Mouse (Mus musculus) E14TG2a.4 (cell line): ENCODE data around the gene Ehd1.

Source experiments
- CTCF ChIP-seq: conservative IDR thresholded peaks from 2 replicates; pipeline ENCODE4 v1.5.1; 2014; ENCODE audit warnings: low read length
- POU5F1 ChIP-seq: IDR thresholded peaks from 2 replicates; pipeline ENCODE4 v1.6.1; 2014; ENCODE audit warnings: low read length, borderline replicate concordance

DNA sequence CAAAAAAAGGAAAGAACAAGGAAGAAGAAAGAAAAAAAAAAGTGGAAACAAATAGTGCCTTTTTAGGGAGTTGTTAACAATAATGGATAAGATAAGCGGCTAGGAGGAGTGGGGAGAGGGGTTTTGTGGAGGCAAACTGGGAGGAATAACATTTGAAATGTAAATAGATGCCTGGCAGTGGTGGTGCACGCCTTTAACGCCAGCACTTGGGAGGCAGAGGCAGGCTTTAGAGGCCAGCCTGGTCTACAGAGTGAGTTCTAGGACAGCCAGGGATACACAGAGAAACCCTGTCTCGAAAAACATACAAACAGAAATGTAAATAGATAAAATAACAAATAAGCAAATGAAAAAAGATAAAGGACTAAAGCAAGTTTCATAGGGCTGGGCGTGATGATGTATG, 35.8 kb upstream of the Ehd1 start:
- TF ChIP-seq CTCF (no peak), POU5F1 (no peak)
